Mouse (Mus musculus): ENCODE results near the gene Phkg1.

- TF ChIP-seq POLR2A (IDR thresholded peaks at IDR 0.05; ENCODE audit: borderline replicate concordance, low read depth, low read length): no peak
- TF ChIP-seq CTCF (IDR thresholded peaks at IDR 0.05; ENCODE audit: low read depth, low read length): no peak
These were observed 42.6 kb upstream of the Phkg1 start for GRCm38 (mm10) chr5:129940736-129941494.

Data from bone marrow macrophage, adult 2 months (primary cell).